Mouse (Mus musculus) embryonic fibroblast, embryonic 13.5 days (primary cell): ENCODE data around the gene Chd1.

Source experiments
- CTCF ChIP-seq: IDR thresholded peaks from 2 replicates; pipeline ENCODE4 v1.5.1; 2011; ENCODE audit warnings: mild to moderate bottlenecking, control low read depth, low read length, moderate library complexity, borderline replicate concordance; ENCODE audit not compliant: insufficient read depth
- POLR2A ChIP-seq: IDR thresholded peaks from 2 replicates; pipeline ENCODE4 v1.6.1; 2011; ENCODE audit warnings: low read depth, mild to moderate bottlenecking, control low read depth, low read length, moderate library complexity

DNA sequence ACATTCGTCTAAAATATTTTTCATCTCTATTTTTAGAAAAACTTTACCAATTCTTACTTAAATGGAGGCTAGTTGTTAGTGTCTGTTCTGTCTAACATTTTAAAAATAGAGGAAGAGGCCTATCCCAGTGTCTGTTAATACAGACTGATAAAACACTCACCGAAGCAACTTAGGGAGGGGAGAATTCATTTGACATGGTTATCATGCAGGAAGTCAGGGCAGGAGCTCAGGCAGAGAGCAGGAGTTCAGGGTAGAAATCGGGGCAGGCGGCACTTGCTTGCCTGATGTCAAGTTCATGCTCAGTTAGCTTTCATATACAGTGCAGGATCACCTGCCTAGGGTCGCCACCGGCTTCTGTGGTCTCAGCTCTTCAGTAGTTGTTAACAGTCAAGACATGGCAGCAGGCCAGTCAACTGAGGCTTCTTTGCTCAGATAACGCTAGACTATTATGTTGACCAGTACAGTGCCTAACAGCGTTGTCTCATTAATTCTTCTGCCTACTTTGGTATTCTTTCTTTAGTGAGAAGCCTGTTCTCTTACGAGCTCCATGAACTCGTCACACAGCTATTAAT lies 32.7 kb downstream of the Chd1 start:
- TF ChIP-seq CTCF (no peak), POLR2A (no peak)
